Mouse (Mus musculus) brown adipose tissue, adult 24 weeks (tissue): ENCODE data around the gene Tenm2. TPM values are rescaled to one million over a fixed set of nuclear protein-coding genes. Genes with fewer than 3 reads are reported as not detected.

Source experiments
- H3K27ac ChIP-seq: fragments of 200-500 bp; replicated peaks from 2 replicates; pipeline ENCODE4 v1.5.1; 2012; ENCODE audit warnings: low read depth, mild to moderate bottlenecking, low read length
- H3K4me1 ChIP-seq: fragments of 200-500 bp; 2 replicates; pipeline ENCODE4 v1.6.1; 2012; ENCODE audit warnings: low read length, mixed read lengths; ENCODE audit not compliant: control insufficient read depth, insufficient read depth, insufficient read length
- H3K4me3 ChIP-seq: fragments of 200-500 bp; 2 replicates; pipeline ENCODE4 v1.5.1; 2012; ENCODE audit warnings: low read depth, mild to moderate bottlenecking, low read length, moderate library complexity; ENCODE audit not compliant: insufficient read depth
- polyA plus RNA-seq: library from polyadenylated mRNA; stranded (reverse); fragments of >200 nt; gene quantifications from 2 replicates; pipeline ENCODE4 v1.2.4, GENCODE M21; 2012; ENCODE audit not compliant: missing spikeins, insufficient read depth, insufficient read length

Tenm2 gene
- polyA plus RNA-seq, 1 experiment = not detected

GRCm38 (mm10) chr11:36171991-36172390 is 1063.8 kb downstream of the Tenm2 start:
- no peak overlapping the region for H3K27ac ChIP-seq
- H3K4me1 ChIP-seq = no peaks in the 10 kb centered on the region
- H3K4me3 ChIP-seq = no peak overlapping the region

- H3K4me1 ChIP-seq = no peaks in the 10 kb centered on the region
- H3K4me3 ChIP-seq = no peak overlapping the region
Observed at GRCm38 (mm10) chr11:36171221-36171620, 1064.5 kb downstream of the Tenm2 start.

GRCm38 (mm10) chr11:36169738-36170137 is 1066.0 kb downstream of the Tenm2 start:
- Histone ChIP-seq H3K4me1 (no peaks in the 10 kb centered on the region), H3K27ac (no peak overlapping the region), H3K4me3 (no peak overlapping the region)

More at GRCm38 (mm10) chr11:36171221-36171620, 1064.5 kb downstream of the Tenm2 start:
- H3K27ac ChIP-seq = no peak overlapping the region

- Histone ChIP-seq H3K4me1 (no peaks in the 10 kb centered on the region), H3K27ac (no peak overlapping the region), H3K4me3 (no peak overlapping the region)
Observed at GRCm38 (mm10) chr11:36168921-36169537, 1066.7 kb downstream of the Tenm2 start.

GRCm38 (mm10) chr11:36167766-36168318 is 1067.9 kb downstream of the Tenm2 start:
- Histone ChIP-seq H3K4me1 (no peaks in the 10 kb centered on the region), H3K27ac (no peak overlapping the region), H3K4me3 (no peak overlapping the region)

GRCm38 (mm10) chr11:36163580-36163979 is 1072.2 kb downstream of the Tenm2 start:
- H3K4me3 ChIP-seq = no peak overlapping the region
- H3K4me1 ChIP-seq = no peaks in the 10 kb centered on the region
- no peak overlapping the region for H3K27ac ChIP-seq

GRCm38 (mm10) chr11:36161765-36162321 is 1073.9 kb downstream of the Tenm2 start:
- Histone ChIP-seq H3K27ac (no peak overlapping the region), H3K4me1 (no peaks in the 10 kb centered on the region)

GRCm38 (mm10) chr11:36153450-36153849 is 1082.3 kb downstream of the Tenm2 start:
- Histone ChIP-seq H3K4me3 (no peak overlapping the region), H3K27ac (no peak overlapping the region), H3K4me1 (no peaks in the 10 kb centered on the region)

More at GRCm38 (mm10) chr11:36161765-36162321, 1073.9 kb downstream of the Tenm2 start:
- no peak overlapping the region for H3K4me3 ChIP-seq

GRCm38 (mm10) chr11:36153011-36153410 is 1082.8 kb downstream of the Tenm2 start:
- no peak overlapping the region for H3K4me3 ChIP-seq
- H3K4me1 ChIP-seq = no peaks in the 10 kb centered on the region

GRCm38 (mm10) chr11:36152226-36152625 is 1083.5 kb downstream of the Tenm2 start:
- H3K27ac ChIP-seq = no peak overlapping the region
- H3K4me3 ChIP-seq = no peak overlapping the region
- H3K4me1 ChIP-seq = no peaks in the 10 kb centered on the region

More at GRCm38 (mm10) chr11:36153011-36153410, 1082.8 kb downstream of the Tenm2 start:
- H3K27ac ChIP-seq = no peak overlapping the region

GRCm38 (mm10) chr11:36149092-36149491 is 1086.7 kb downstream of the Tenm2 start:
- no peak overlapping the region for H3K4me3 ChIP-seq
- H3K4me1 ChIP-seq = no peaks in the 10 kb centered on the region
- no peak overlapping the region for H3K27ac ChIP-seq

GRCm38 (mm10) chr11:36145057-36145456 is 1090.7 kb downstream of the Tenm2 start:
- no peaks in the 10 kb centered on the region for H3K4me1 ChIP-seq
- no peak overlapping the region for H3K4me3 ChIP-seq
- H3K27ac ChIP-seq = no peak overlapping the region

GRCm38 (mm10) chr11:36140411-36140810 is 1095.4 kb downstream of the Tenm2 start:
- Histone ChIP-seq H3K4me1 (no peaks in the 10 kb centered on the region), H3K27ac (no peak overlapping the region), H3K4me3 (no peak overlapping the region)

GRCm38 (mm10) chr11:36139521-36139920 is 1096.2 kb downstream of the Tenm2 start:
- Histone ChIP-seq H3K4me1 (no peaks in the 10 kb centered on the region), H3K4me3 (no peak overlapping the region), H3K27ac (no peak overlapping the region)

- Histone ChIP-seq H3K4me3 (no peak overlapping the region), H3K4me1 (no peaks in the 10 kb centered on the region), H3K27ac (no peak overlapping the region)
Observed at GRCm38 (mm10) chr11:36137840-36138239, 1097.9 kb downstream of the Tenm2 start.

- Histone ChIP-seq H3K4me1 (no peaks in the 10 kb centered on the region), H3K4me3 (no peak overlapping the region), H3K27ac (no peak overlapping the region)
Observed at GRCm38 (mm10) chr11:36137276-36137675, 1098.5 kb downstream of the Tenm2 start.
